Mouse (Mus musculus) erythroid progenitor cell, adult 5-6 weeks (primary cell): ENCODE measurements at regions not wholly inside any gene's neighbourhood (a gene's known extent, or its start where the extent isn't known, plus 50 kb on each side); places are given as distances from the start of the nearest gene placed in this dataset.
A peak's percentile ranks its signal among the peaks of the same experiment; 100 is the strongest.
"Not testable (repeated sequence)": the region's sequence is repeated elsewhere in the genome, so short reads cannot be mapped to it uniquely, and the experiment has no call there.

Experiments used
- ATAC-seq: replicated peaks from 2 replicates; pipeline ENCODE4 v1.8.0; 2016; ENCODE audit warnings: moderate number of reproducible peaks, mild to moderate bottlenecking, moderate TSS enrichment, inconsistent platforms; ENCODE audit not compliant: poor library complexity, low FRiP score, severe bottlenecking

- ATAC-seq, result no peak
Observed at GRCm38 (mm10) chrX:77307374-77307773, 203.4 kb upstream of the Tbl1x start.

- no peak for ATAC-seq
Observed at GRCm38 (mm10) chrX:77314384-77314783, 196.4 kb upstream of the Tbl1x start.

- ATAC-seq, result no peak
Observed at GRCm38 (mm10) chrX:77323644-77324043, 187.2 kb upstream of the Tbl1x start.

GRCm38 (mm10) chrX:77353181-77353580 lies 157.6 kb upstream of the Tbl1x start:
- no peak for ATAC-seq

- ATAC-seq, result no peak
Observed at GRCm38 (mm10) chrX:77360551-77360950, 150.3 kb upstream of the Tbl1x start.

GRCm38 (mm10) chrX:77361106-77361505 lies 149.7 kb upstream of the Tbl1x start:
- no peak for ATAC-seq

- no peak for ATAC-seq
Observed at GRCm38 (mm10) chrX:77363657-77364056, 147.2 kb upstream of the Tbl1x start.

- no peak for ATAC-seq
Observed at GRCm38 (mm10) chrX:77367351-77367750, 143.5 kb upstream of the Tbl1x start.

- no peak for ATAC-seq
Observed at GRCm38 (mm10) chrX:77387271-77387670, 123.5 kb upstream of the Tbl1x start.

GRCm38 (mm10) chrX:77391760-77392446 lies 118.9 kb upstream of the Tbl1x start:
- no peak for ATAC-seq

GRCm38 (mm10) chrX:77406896-77407295 lies 103.9 kb upstream of the Tbl1x start:
- ATAC-seq, result no peak

GRCm38 (mm10) chrX:77407925-77408324 lies 102.9 kb upstream of the Tbl1x start:
- no peak for ATAC-seq

- no peak for ATAC-seq
Observed at GRCm38 (mm10) chrX:77409370-77409769, 101.4 kb upstream of the Tbl1x start.

- no peak for ATAC-seq
Observed at GRCm38 (mm10) chrX:77410812-77411211, 100.0 kb upstream of the Tbl1x start.

GRCm38 (mm10) chrX:77414156-77414555 lies 96.7 kb upstream of the Tbl1x start:
- ATAC-seq, result no peak

- no peak for ATAC-seq
Observed at GRCm38 (mm10) chrX:77417766-77418165, 93.0 kb upstream of the Tbl1x start.

GRCm38 (mm10) chrX:77422206-77422605 lies 88.6 kb upstream of the Tbl1x start:
- no peak for ATAC-seq

GRCm38 (mm10) chrX:77424792-77425727 lies 85.8 kb upstream of the Tbl1x start:
- ATAC-seq, result peak; percentile 39

- not testable (repeated sequence) for ATAC-seq
Observed at GRCm38 (mm10) chrX:77425728-77426102, 85.1 kb upstream of the Tbl1x start.

- not testable (repeated sequence) for ATAC-seq
Observed at GRCm38 (mm10) chrX:77426836-77427235, 84.0 kb upstream of the Tbl1x start.

GRCm38 (mm10) chrX:77432001-77432565 lies 78.7 kb upstream of the Tbl1x start:
- ATAC-seq, result no peak
